ENCODE assay signal across 10 mouse cellular contexts in genomic region chr9:66887960-66888610, GRCm38 (mm10). TPM values are rescaled to one million over a fixed set of nuclear protein-coding genes. Genes with fewer than 3 reads are reported as not detected.
A peak's percentile ranks its signal among the peaks of the same experiment; 100 is the strongest.
DNase-seq lines count a peak whose midpoint lies in the region; ATAC-seq lines count a peak whose summit lies in the region.
"Had no signal": no experiment of that assay in that cellular context is flagged by ENCODE, and none has a peak within 500 bp of the region (broad histone marks: within the 10 kb centered on the region; RNA-seq: fewer than 3 reads in every experiment).

No protein-coding gene starts in this region.

- no peak overlapping the region for H3K4me2 ChIP-seq in liver, embryonic 15.5 days
- peak overlapping the region; percentile 9; the same call in 1 of the 2 replicates for H3K4me2 ChIP-seq in hindbrain, embryonic 14.5 days (replicated peaks)
- H3K4me2 ChIP-seq in neural tube, embryonic 12.5 days (replicated peaks): peak overlapping the region; percentile 16; the same call in 1 of the 2 replicates
- H3K4me2 ChIP-seq: limb, embryonic 13.5 days had no signal

- H3K9me3 ChIP-seq in liver, embryonic 15.5 days (replicated peaks): no peaks in the 10 kb centered on the region
- no peaks in the 10 kb centered on the region for H3K9me3 ChIP-seq in hindbrain, embryonic 14.5 days (ENCODE audit: control insufficient read depth, low read length)
- no peaks in the 10 kb centered on the region for H3K9me3 ChIP-seq in neural tube, embryonic 12.5 days
- H3K9me3 ChIP-seq: limb, embryonic 13.5 days had no signal

- peaks cover 66% of the 10 kb centered on the region for H3K4me1 ChIP-seq in liver, embryonic 15.5 days (replicated peaks)
- H3K4me1 ChIP-seq in hindbrain, embryonic 14.5 days (replicated peaks; ENCODE audit: control insufficient read depth, insufficient read depth, low read length): peaks cover 31% of the 10 kb centered on the region
- H3K4me1 ChIP-seq in neural tube, embryonic 12.5 days: peaks cover 26% of the 10 kb centered on the region

- H3K9ac ChIP-seq in liver, embryonic 15.5 days: no peak overlapping the region
- no peak overlapping the region for H3K9ac ChIP-seq in hindbrain, embryonic 14.5 days
- no peak overlapping the region for H3K9ac ChIP-seq in neural tube, embryonic 12.5 days
- H3K9ac ChIP-seq: limb, embryonic 13.5 days had no signal

- no peak for DNase-seq in liver
- no peak for DNase-seq in hindbrain, embryonic 14.5 days (ENCODE audit: low spot score)
- DNase-seq in adrenal gland, postnatal 4 days (ENCODE audit: low spot score in 2 of 2): no peak
- DNase-seq in cerebellum, adult 11 months: no peak
- no peak for DNase-seq in cerebellum, postnatal 4 days (ENCODE audit: low spot score in 2 of 2)
- DNase-seq: kidney, adult 9 months had no signal

- no peak for ATAC-seq in liver, embryonic 15.5 days (ENCODE audit: insufficient read depth)
- peak; percentile 34; the same call in 1 of the 2 replicates for ATAC-seq in common myeloid progenitor, adult 5-6 weeks (replicated peaks; ENCODE audit: low read depth, poor library complexity, severe bottlenecking)
- ATAC-seq in hindbrain, embryonic 14.5 days (ENCODE audit: low FRiP score): peak; percentile 37; the same call in 1 of the 2 replicates
- ATAC-seq in neural tube, embryonic 12.5 days (ENCODE audit: low FRiP score, low read depth): no peak

- no peak overlapping the region for H3K4me3 ChIP-seq in liver, embryonic 15.5 days (replicated peaks)
- H3K4me3 ChIP-seq in hindbrain, embryonic 14.5 days (replicated peaks; ENCODE audit: low read length): no peak overlapping the region
- no peak overlapping the region for H3K4me3 ChIP-seq in neural tube, embryonic 12.5 days
- H3K4me3 ChIP-seq: limb, embryonic 13.5 days had no signal

- WGBS in liver, embryonic 15.5 days (ENCODE audit: insufficient replicate concordance): 33% methylated on average over 6 of the region's 6 CpGs
- 21% methylated on average over 6 of the region's 6 CpGs for WGBS in hindbrain, embryonic 14.5 days
- WGBS in neural tube, embryonic 12.5 days: 35% methylated on average over 6 of the region's 6 CpGs

- no peaks in the 10 kb centered on the region for H3K27me3 ChIP-seq in liver, embryonic 15.5 days
- no peaks in the 10 kb centered on the region for H3K27me3 ChIP-seq in hindbrain, embryonic 14.5 days (ENCODE audit: control insufficient read depth, insufficient read depth, low read length)
- no peaks in the 10 kb centered on the region for H3K27me3 ChIP-seq in neural tube, embryonic 12.5 days (replicated peaks)
- H3K27me3 ChIP-seq: limb, embryonic 13.5 days had no signal

- H3K36me3 ChIP-seq in liver, embryonic 15.5 days (replicated peaks): no peaks in the 10 kb centered on the region
- no peaks in the 10 kb centered on the region for H3K36me3 ChIP-seq in hindbrain, embryonic 14.5 days (replicated peaks; ENCODE audit: control insufficient read depth, insufficient read depth)
- H3K36me3 ChIP-seq in neural tube, embryonic 12.5 days: no peaks in the 10 kb centered on the region
- H3K36me3 ChIP-seq: limb, embryonic 13.5 days had no signal

- H3K27ac ChIP-seq in liver, embryonic 15.5 days (replicated peaks): 0 out of 2 replicates have a peak overlapping the region, but pooled peaks have one; percentile 34
- peak overlapping the region; percentile 72 for H3K27ac ChIP-seq in hindbrain, embryonic 14.5 days
- peak overlapping the region; percentile 38; the same call in 1 of the 2 replicates for H3K27ac ChIP-seq in neural tube, embryonic 12.5 days
- H3K27ac ChIP-seq: limb, embryonic 13.5 days had no signal

RNA-seq across cellular contexts. Expression of gene Rab8b, which starts 31.4 kb away (rescaled TPM):
- polyA plus RNA-seq in liver, embryonic 15.5 days (2015; fragmentation: Nextera tagmentation; extraction: Ambion mirVana): 28.9 and 29.2 TPM in 2 replicates
- total RNA-seq in common myeloid progenitor, adult 5-6 weeks (2017): 82.9 and 87.3 TPM in 2 replicates
- polyA plus RNA-seq in hindbrain, embryonic 14.5 days (2014; fragmentation: Nextera tagmentation; extraction: Ambion mirVana): 33.8 and 38.2 TPM in 2 replicates
- 32.0 and 33.4 TPM in 2 replicates for polyA plus RNA-seq in neural tube, embryonic 12.5 days (2016; fragmentation: Nextera tagmentation; extraction: Ambion mirVana)
- total RNA-seq in adrenal gland, postnatal 4 days (2021): 10 to 100 TPM; 27.5 to 28.2 TPM

RNA-seq across cellular contexts. Expression of gene Aph1c, which starts 53.6 kb away (rescaled TPM):
- polyA plus RNA-seq in liver, embryonic 15.5 days (2015; fragmentation: Nextera tagmentation; extraction: Ambion mirVana): 3.4 and 3.5 TPM in 2 replicates
- 0.87 and 1.3 TPM in 2 replicates for total RNA-seq in common myeloid progenitor, adult 5-6 weeks (2017)
- 4.5 and 6.4 TPM in 2 replicates for polyA plus RNA-seq in hindbrain, embryonic 14.5 days (2014; fragmentation: Nextera tagmentation; extraction: Ambion mirVana)
- 2.0 and 2.2 TPM in 2 replicates for polyA plus RNA-seq in neural tube, embryonic 12.5 days (2016; fragmentation: Nextera tagmentation; extraction: Ambion mirVana)
- total RNA-seq in adrenal gland, postnatal 4 days (2021): 10 to 100 TPM in 1 of 2 experiments, 1 to 10 TPM in 1; 9.6 to 10.4 TPM

RNA-seq across cellular contexts. Expression of gene Rps27l, which starts 57.8 kb away (rescaled TPM):
- 368 and 453 TPM in 2 replicates for polyA plus RNA-seq in liver, embryonic 15.5 days (2015; fragmentation: Nextera tagmentation; extraction: Ambion mirVana)
- 162 and 229 TPM in 2 replicates for total RNA-seq in common myeloid progenitor, adult 5-6 weeks (2017)
- polyA plus RNA-seq in hindbrain, embryonic 14.5 days (2014; fragmentation: Nextera tagmentation; extraction: Ambion mirVana): 215 and 261 TPM in 2 replicates
- 462 and 496 TPM in 2 replicates for polyA plus RNA-seq in neural tube, embryonic 12.5 days (2016; fragmentation: Nextera tagmentation; extraction: Ambion mirVana)
- total RNA-seq in adrenal gland, postnatal 4 days (2021): 100 to 1,000 TPM; 301 to 308 TPM

Comparison
In these comparisons a context has a peak if more than half of its experiments do, and no peak if none do; other contexts are left out.
1. ATAC-seq: peak in common myeloid progenitor, adult 5-6 weeks (single experiment) and hindbrain, embryonic 14.5 days (single experiment); none in liver, embryonic 15.5 days (single experiment) and neural tube, embryonic 12.5 days (single experiment).
2. Peak in every context shown above with its lines, with median percentiles within 50 percentile points of each other: H3K27ac ChIP-seq.